Mouse (Mus musculus) urinary bladder, postnatal 0 days (tissue): ENCODE results near the gene Scgb2b24. TPM values are rescaled to one million over a fixed set of nuclear protein-coding genes. Genes with fewer than 3 reads are reported as not detected.

Experiments
- polyA plus RNA-seq: library from polyadenylated mRNA; unstranded; fragments of >200 nt; fragmentation: Nextera tagmentation; extraction: Ambion mirVana; gene quantifications from 2 replicates; pipeline ENCODE4 v1.2.1, GENCODE M21; 2015

The Scgb2b24 gene
- not detected in 2 replicates for polyA plus RNA-seq

GRCm38 (mm10) chr7:33739212-33739611 is at the start of gene Scgb2b24:
Gene Scgb2b24, minus strand, starts transcription at chr7:33739312.

GRCm38 (mm10) chr7:33743499-33743898 is 4.4 kb upstream of the Scgb2b24 start, which contains the start of gene Scgb1b24:
Gene Scgb1b24, plus strand, starts transcription at chr7:33743799.

Other genes with a start within 250 kb of the Scgb2b24 start
- not detected in 2 replicates for gene Scgb2b21, start 218.9 kb downstream of the Scgb2b24 start, polyA plus RNA-seq
- not detected in 2 replicates for gene Scgb1b24, start 4.5 kb upstream of the Scgb2b24 start, polyA plus RNA-seq
- gene Scgb2b26, start 205.7 kb upstream of the Scgb2b24 start, polyA plus RNA-seq, result not detected in 2 replicates